Mouse (Mus musculus) limb, embryonic 12.5 days (tissue): ENCODE data around the gene Gpr85. TPM values are rescaled to one million over a fixed set of nuclear protein-coding genes. Genes with fewer than 3 reads are reported as not detected.

Experiments
- ATAC-seq: fragments of 200-750 bp; cut with Nextera tagmentation; 2 replicates; pipeline ENCODE4 v1.8.0; 2017; ENCODE audit warnings: low read depth, moderate TSS enrichment; ENCODE audit not compliant: insufficient number of reproducible peaks, insufficient read depth, low FRiP score, low TSS enrichment
- H3K27ac ChIP-seq: fragments of 300-500 bp; sonication (generic); 2 replicates; pipeline ENCODE4 v1.5.1; 2016; ENCODE audit warnings: mild to moderate bottlenecking, moderate library complexity
- H3K27me3 ChIP-seq: fragments of 300-500 bp; sonication (generic); 2 replicates; pipeline ENCODE4 v1.6.1; 2016; ENCODE audit warnings: mild to moderate bottlenecking, moderate library complexity
- H3K36me3 ChIP-seq: fragments of 300-500 bp; sonication (generic); 2 replicates; pipeline ENCODE4 v1.6.1; 2016; ENCODE audit warnings: mild to moderate bottlenecking, moderate library complexity
- H3K4me1 ChIP-seq: fragments of 300-500 bp; sonication (generic); replicated peaks from 2 replicates; pipeline ENCODE4 v1.6.1; 2016
- H3K4me2 ChIP-seq: fragments of 300-500 bp; sonication (generic); 2 replicates; pipeline ENCODE4 v1.6.1; 2016; ENCODE audit warnings: mild to moderate bottlenecking, moderate library complexity
- H3K4me3 ChIP-seq: fragments of 300-500 bp; sonication (generic); replicated peaks from 2 replicates; pipeline ENCODE4 v1.5.1; 2016; ENCODE audit warnings: mild to moderate bottlenecking
- H3K9ac ChIP-seq: fragments of 300-500 bp; sonication (generic); replicated peaks from 2 replicates; pipeline ENCODE4 v1.6.1; 2016; ENCODE audit warnings: mild to moderate bottlenecking, moderate library complexity
- H3K9me3 ChIP-seq: fragments of 300-500 bp; sonication (generic); 2 replicates; pipeline ENCODE4 v1.6.1; 2016; ENCODE audit warnings: mild to moderate bottlenecking, moderate library complexity
- WGBS: fragments of 180-500 bp; shearing (Covaris S2); methylation state at CpG from one replicate; pipeline ENCODE4 v1.1.7; 2016; 5-methylcytosine and 5-hydroxymethylcytosine counted together
- polyA plus RNA-seq: library from polyadenylated mRNA; unstranded; fragments of >200 nt; fragmentation: Nextera tagmentation; extraction: Ambion mirVana; gene quantifications from 2 replicates; pipeline ENCODE4 v1.2.1, GENCODE M21; 2016

Gpr85 gene
- polyA plus RNA-seq, result 5.1 and 5.8 TPM in 2 replicates

GRCm38 (mm10) chr6:13839345-13840054, at the start of gene Gpr85:
TSS of gene Gpr85 (minus strand) at chr6:13839942.
- peak within 1 kb of the TSS; percentile 78 for H3K4me2 ChIP-seq
- peak within 1 kb of the TSS; percentile 84 for H3K9ac ChIP-seq
- H3K27ac ChIP-seq, result peak within 1 kb of the TSS; percentile 86
- H3K9me3 ChIP-seq, result no peaks in the 10 kb centered on the region
- H3K27me3 ChIP-seq, result peaks cover 7% of the 10 kb centered on the region; the same call in 1 of the 2 replicates
- H3K4me3 ChIP-seq, result peak within 1 kb of the TSS; percentile 61
- H3K4me1 ChIP-seq, result peaks cover 3% of the 10 kb centered on the region; the same call in 1 of the 2 replicates
- no peak for ATAC-seq
- H3K36me3 ChIP-seq, result no peaks in the 10 kb centered on the region
- WGBS, result 40% methylated on average over 18 of the region's 18 CpGs

DNA sequence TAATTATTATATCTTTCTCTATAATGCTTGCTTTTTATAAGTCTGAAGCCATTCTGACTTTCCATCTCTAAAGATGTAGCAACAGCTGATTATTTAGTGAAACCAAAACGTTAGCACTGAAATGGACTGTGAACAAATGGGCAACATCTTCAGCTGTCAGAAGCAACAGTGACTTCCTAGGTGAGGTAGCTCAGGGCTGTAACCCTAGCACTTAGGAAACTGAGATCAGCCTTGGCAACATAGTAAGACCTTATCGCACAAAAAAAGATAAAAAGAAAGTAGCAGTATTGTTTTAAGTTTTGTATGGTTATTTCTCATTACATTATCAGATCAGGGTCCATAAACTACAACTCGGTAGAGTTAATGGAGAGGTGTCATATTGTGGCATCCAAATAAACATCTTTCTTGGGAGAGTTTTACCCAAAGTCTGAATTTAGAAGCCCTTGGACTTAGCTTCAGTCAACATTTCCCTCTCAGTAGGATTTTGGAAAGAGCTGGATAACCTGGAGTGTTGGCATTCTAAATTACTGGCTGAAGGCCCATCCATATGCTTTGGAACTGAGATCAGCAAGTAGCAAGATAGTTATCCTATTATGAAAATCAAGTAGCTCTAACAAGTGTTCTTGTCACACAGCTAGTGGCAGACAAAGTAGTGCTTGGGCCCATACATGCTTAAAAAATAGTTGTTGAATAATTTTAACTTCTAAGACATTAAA, 45.3 kb upstream of the Gpr85 start:
- Histone ChIP-seq H3K36me3 (no peaks in the 10 kb centered on the region), H3K9ac (no peak overlapping the region), H3K4me1 (no peaks in the 10 kb centered on the region), H3K9me3 (no peaks in the 10 kb centered on the region), H3K4me3 (no peak overlapping the region), H3K27ac (no peak overlapping the region), H3K27me3 (no peaks in the 10 kb centered on the region), H3K4me2 (no peak overlapping the region)
- ATAC-seq, result no peak
- 75% methylated on average over 3 of the region's 3 CpGs for WGBS

DNA sequence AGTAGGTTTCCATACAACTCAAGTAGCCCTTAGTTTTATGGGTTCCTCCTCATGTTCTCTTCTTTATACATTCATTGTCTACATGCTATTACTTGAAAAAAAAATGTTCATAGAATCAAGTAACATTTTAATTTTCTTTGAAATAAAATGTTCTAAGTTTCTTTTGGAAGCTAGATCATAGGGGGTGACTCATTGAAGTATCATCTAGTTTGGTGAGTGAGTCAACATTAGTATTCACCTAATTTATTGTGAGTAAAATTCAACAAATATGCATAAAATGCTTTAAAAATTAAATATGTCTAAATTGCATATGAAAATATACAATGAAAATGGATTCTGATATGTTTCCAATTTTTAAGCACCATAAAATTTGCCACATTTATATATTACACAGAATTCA, 43.2 kb upstream of the Gpr85 start:
- H3K27ac ChIP-seq, result no peak overlapping the region
- no peaks in the 10 kb centered on the region for H3K9me3 ChIP-seq
- H3K36me3 ChIP-seq, result no peaks in the 10 kb centered on the region
- ATAC-seq, result no peak
- no peaks in the 10 kb centered on the region for H3K27me3 ChIP-seq
- no peak overlapping the region for H3K4me2 ChIP-seq
- H3K4me1 ChIP-seq, result no peaks in the 10 kb centered on the region
- no peak overlapping the region for H3K9ac ChIP-seq
- no peak overlapping the region for H3K4me3 ChIP-seq

- no peak for ATAC-seq
- Histone ChIP-seq H3K4me3 (no peak overlapping the region), H3K4me1 (peaks cover 6% of the 10 kb centered on the region), H3K27ac (no peak overlapping the region), H3K9me3 (no peaks in the 10 kb centered on the region), H3K27me3 (no peaks in the 10 kb centered on the region), H3K9ac (no peak overlapping the region), H3K36me3 (no peaks in the 10 kb centered on the region), H3K4me2 (no peak overlapping the region)
- 86% methylated on average over 2 of the region's 2 CpGs for WGBS
Measured at GRCm38 (mm10) chr6:13873959-13874358, 34.2 kb upstream of the Gpr85 start.

GRCm38 (mm10) chr6:13872076-13872475, 32.3 kb upstream of the Gpr85 start:
- H3K4me3 ChIP-seq, result peak overlapping the region; percentile 54; the same call in 1 of the 2 replicates
- 71% methylated on average over 7 of the region's 7 CpGs for WGBS
- H3K27ac ChIP-seq, result no peak overlapping the region
- no peak for ATAC-seq
- peaks cover 6% of the 10 kb centered on the region for H3K4me1 ChIP-seq
- H3K36me3 ChIP-seq, result no peaks in the 10 kb centered on the region
- H3K4me2 ChIP-seq, result peak overlapping the region; percentile 50
- no peak overlapping the region for H3K9ac ChIP-seq
- no peaks in the 10 kb centered on the region for H3K9me3 ChIP-seq
- no peaks in the 10 kb centered on the region for H3K27me3 ChIP-seq

DNA sequence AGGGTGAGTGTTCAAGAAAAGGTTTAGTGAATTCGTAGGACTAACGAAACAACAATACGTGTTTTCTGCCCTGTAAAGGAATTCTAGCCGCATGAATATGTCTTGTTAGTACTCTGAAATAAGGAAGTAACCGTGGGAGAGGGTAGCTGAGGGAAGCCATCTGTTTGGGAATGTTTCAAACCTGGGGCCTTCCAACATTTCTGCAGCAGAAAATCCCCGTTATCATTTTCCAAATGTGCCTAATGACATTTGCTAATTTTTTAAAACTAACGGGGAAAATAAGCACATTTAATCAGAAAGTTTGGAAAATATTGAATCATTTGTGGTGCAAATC, 31.9 kb upstream of the Gpr85 start:
- Histone ChIP-seq H3K27me3 (no peaks in the 10 kb centered on the region), H3K4me1 (peaks cover 6% of the 10 kb centered on the region), H3K9me3 (no peaks in the 10 kb centered on the region), H3K9ac (peak overlapping the region; percentile 44), H3K36me3 (no peaks in the 10 kb centered on the region), H3K4me2 (peak overlapping the region; percentile 50), H3K27ac (peak overlapping the region; percentile 71), H3K4me3 (peak overlapping the region; percentile 54)
- peak; percentile 80; the same call in 1 of the 2 replicates for ATAC-seq
- WGBS, result 4% methylated on average over 7 of the region's 7 CpGs

DNA sequence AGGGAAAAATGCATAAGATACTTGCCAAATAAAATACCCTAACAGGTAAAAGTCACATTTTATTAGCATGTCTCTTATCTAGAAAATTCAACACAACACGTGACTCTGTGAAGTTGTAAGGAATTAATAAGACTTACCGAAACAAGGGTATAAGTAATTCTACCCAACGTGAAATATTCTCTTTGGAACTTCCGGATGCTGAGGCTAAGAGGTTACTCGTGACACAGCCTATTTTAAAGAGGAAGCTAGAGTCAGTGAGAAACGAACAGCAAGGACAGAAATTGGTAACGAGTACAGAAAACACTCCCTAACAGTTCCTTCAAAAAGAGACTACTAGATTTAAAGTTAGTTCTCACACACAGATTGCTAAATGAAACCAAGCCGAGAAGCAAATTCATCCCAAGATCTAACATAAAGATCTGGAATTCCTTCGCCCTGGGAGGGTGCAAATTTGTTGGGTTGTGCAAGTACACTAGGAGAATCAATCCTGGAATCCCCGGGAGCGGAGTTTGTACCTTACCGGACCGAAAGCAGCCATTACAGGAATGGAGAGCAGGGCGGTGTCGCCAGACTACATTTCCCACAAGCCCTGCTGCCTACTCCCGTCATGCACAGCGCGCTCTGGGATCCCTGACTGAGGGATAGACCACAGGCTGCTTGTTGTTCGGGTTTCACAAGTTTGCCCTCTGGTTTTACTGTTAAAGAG, 31.3 kb upstream of the Gpr85 start, which contains the start of gene 2610001J05Rik:
Gene 2610001J05Rik, minus strand, starts transcription at position 600 of the 706 bp plus-strand sequence.
- peaks cover 6% of the 10 kb centered on the region for H3K4me1 ChIP-seq
- H3K27me3 ChIP-seq, result no peaks in the 10 kb centered on the region
- H3K9ac ChIP-seq, result peak within 1 kb of the TSS; percentile 66
- peak within 1 kb of the TSS; percentile 76 for H3K27ac ChIP-seq
- H3K4me2 ChIP-seq, result peak within 1 kb of the TSS; percentile 59
- peak; percentile 100 for ATAC-seq
- no peaks in the 10 kb centered on the region for H3K36me3 ChIP-seq
- H3K4me3 ChIP-seq, result peak within 1 kb of the TSS; percentile 54
- no peaks in the 10 kb centered on the region for H3K9me3 ChIP-seq
- under 1% methylated on average over 19 of the region's 19 CpGs for WGBS

GRCm38 (mm10) chr6:13870289-13870741, 30.6 kb upstream of the Gpr85 start:
- Histone ChIP-seq H3K36me3 (no peaks in the 10 kb centered on the region), H3K4me3 (peak overlapping the region; percentile 32), H3K4me2 (peak overlapping the region; percentile 59), H3K27ac (peak overlapping the region; percentile 53; the same call in 1 of the 2 replicates), H3K27me3 (no peaks in the 10 kb centered on the region), H3K9me3 (no peaks in the 10 kb centered on the region), H3K9ac (peak overlapping the region; percentile 19; the same call in 1 of the 2 replicates), H3K4me1 (peaks cover 6% of the 10 kb centered on the region)
- no peak for ATAC-seq
- 47% methylated on average over 12 of the region's 12 CpGs for WGBS

DNA sequence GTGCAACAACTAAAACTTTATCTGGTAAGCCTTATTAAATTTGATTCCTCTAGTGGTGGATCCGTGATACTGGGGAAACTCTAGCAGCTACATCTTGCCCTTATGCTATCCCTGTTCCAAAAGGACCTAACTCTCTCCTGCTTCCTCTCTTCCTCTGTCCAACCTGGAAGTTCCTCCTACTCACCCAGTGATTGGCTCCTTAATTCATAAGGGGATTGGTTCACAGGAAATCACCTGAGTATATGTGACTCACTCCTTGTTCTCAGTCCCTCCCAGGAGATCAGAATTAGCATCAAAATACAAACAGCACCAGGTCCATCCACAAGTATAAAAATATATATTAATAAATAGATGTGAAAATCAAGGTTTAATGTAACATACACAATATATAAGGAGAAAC, 20.9 kb upstream of the Gpr85 start:
- Histone ChIP-seq H3K4me2 (no peak overlapping the region), H3K4me1 (no peaks in the 10 kb centered on the region), H3K4me3 (no peak overlapping the region), H3K36me3 (no peaks in the 10 kb centered on the region), H3K27ac (no peak overlapping the region), H3K9me3 (no peaks in the 10 kb centered on the region), H3K27me3 (no peaks in the 10 kb centered on the region), H3K9ac (no peak overlapping the region)
- no peak for ATAC-seq
- 88% methylated on average over 1 of the region's 1 CpGs for WGBS

DNA sequence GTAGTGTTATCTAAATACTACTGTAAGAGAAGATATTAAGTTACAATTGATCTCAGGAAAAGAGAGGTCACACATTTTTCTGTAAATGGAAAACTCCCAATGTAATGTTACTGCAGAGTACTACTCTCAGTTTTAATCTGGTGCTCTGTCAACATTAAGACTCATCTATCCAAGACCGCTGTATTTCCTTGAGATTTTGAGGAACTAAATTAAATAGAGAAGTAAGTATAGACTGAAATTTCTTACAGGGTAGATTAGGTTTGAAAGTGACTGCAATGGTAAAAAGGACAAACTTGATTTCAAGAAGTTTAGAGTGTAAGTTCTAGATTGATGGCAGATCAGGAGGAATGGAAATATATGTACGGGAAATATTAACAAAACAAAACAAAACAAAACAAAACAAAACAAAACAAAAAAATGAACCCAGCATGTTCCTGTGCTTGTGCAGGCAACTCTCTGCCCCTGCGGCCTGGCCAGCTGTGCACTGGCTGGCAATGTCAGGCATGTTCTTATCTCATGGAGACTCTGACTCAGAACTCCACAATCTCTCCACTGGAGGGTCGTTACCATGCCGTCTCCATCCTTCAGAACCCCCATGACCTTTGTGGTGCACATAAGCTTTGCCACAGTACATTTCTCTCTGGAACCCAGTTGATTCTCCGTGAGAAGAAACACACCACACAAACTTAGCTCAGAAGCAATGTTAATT, 20.3 kb upstream of the Gpr85 start:
- 89% methylated on average over 6 of the region's 6 CpGs for WGBS
- no peaks in the 10 kb centered on the region for H3K27me3 ChIP-seq
- H3K9me3 ChIP-seq, result no peaks in the 10 kb centered on the region
- no peak overlapping the region for H3K4me3 ChIP-seq
- H3K36me3 ChIP-seq, result no peaks in the 10 kb centered on the region
- no peak overlapping the region for H3K4me2 ChIP-seq
- no peak overlapping the region for H3K27ac ChIP-seq
- no peak for ATAC-seq
- H3K4me1 ChIP-seq, result no peaks in the 10 kb centered on the region
- H3K9ac ChIP-seq, result no peak overlapping the region
